Mouse (Mus musculus): ENCODE data around the gene Pmepa1. TPM values are rescaled to one million over a fixed set of nuclear protein-coding genes. Genes with fewer than 3 reads are reported as not detected.
A peak's percentile ranks its signal among the peaks of the same experiment; 100 is the strongest.

The Pmepa1 gene
- polyA plus RNA-seq (2012; fragmentation: generic; extraction: Trizol) = 260 TPM

DNA sequence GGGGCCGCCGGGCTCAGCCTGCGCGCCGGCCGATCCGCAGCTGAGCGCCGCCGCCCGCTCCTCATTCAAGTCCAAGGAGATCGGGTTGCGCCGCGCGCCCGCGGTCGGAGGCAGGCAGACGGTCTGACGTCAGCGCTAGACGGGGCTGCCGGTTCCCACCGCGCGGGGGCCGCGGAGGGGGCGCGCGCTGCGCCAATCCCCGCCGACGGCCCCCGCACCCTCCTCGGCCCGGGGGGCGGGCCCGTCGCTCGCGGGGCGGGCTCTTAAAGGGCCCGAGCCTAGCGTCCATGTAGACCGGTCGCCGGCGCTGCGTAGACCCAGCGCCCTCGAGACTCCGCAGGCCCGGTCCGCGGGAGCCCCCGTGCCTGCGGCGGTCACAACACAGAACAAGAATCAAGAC lies at the start of gene Pmepa1:
Pmepa1 (minus strand) TSS at position 125 of the 400 bp plus-strand sequence.
- H3K79me2 ChIP-seq (ENCODE audit: control insufficient read depth, insufficient read depth) = peaks cover 59% of the 10 kb centered on the region
- peak within 1 kb of the TSS; percentile 89 for H3K4me2 ChIP-seq (ENCODE audit: low read depth)
- TF ChIP-seq POLR2A (IDR thresholded peaks at IDR 0.05; ENCODE audit: insufficient read length, low read depth) (peak; percentile 91), MYOG (IDR thresholded peaks at IDR 0.05; ENCODE audit: control insufficient read depth in 1 of 3, insufficient read depth in 1 of 3, insufficient read length in 2 of 3, low read depth in 2 of 3) (peak in 2 of 3 experiments; percentile 24 to 69), REST (IDR thresholded peaks at IDR 0.05; ENCODE audit: insufficient read depth, insufficient read length) (peak; percentile 39), CEBPB (IDR thresholded peaks at IDR 0.05; ENCODE audit: insufficient read depth, poor library complexity, severe bottlenecking) (no peak), MAX (IDR thresholded peaks at IDR 0.05; ENCODE audit: low read depth) (no peak), POLR2AphosphoS2 (IDR thresholded peaks at IDR 0.05; ENCODE audit: insufficient read length, low read depth) (peak; percentile 95), SRF (IDR thresholded peaks at IDR 0.05; ENCODE audit: control insufficient read depth, insufficient read length, low read depth) (no peak), TCF3 (IDR thresholded peaks at IDR 0.05; ENCODE audit: insufficient read length, low read depth) (peak; percentile 34), TCF12 (IDR thresholded peaks at IDR 0.05; ENCODE audit: insufficient read depth, poor library complexity, severe bottlenecking) (no peak), USF1 (IDR thresholded peaks at IDR 0.05; ENCODE audit: low read depth) (no peak), E2F4 (IDR thresholded peaks at IDR 0.05; ENCODE audit: insufficient read depth) (no peak), MYOD1 (IDR thresholded peaks at IDR 0.05; ENCODE audit: control insufficient read depth in 1 of 3, insufficient read length in 2 of 3, low read depth in 2 of 3) (peak in 1 of 3 experiments; percentile 60)
- peak within 1 kb of the TSS; percentile 87 for H3ac ChIP-seq (ENCODE audit: control insufficient read depth, insufficient read length)
- no peaks in the 10 kb centered on the region for H3K36me3 ChIP-seq (ENCODE audit: control insufficient read depth, insufficient read depth)
- H3K4me3 ChIP-seq = peak within 1 kb of the TSS; percentile 92
- no peaks in the 10 kb centered on the region for H3K27me3 ChIP-seq (ENCODE audit: control insufficient read depth, insufficient read depth, insufficient read length)

DNA sequence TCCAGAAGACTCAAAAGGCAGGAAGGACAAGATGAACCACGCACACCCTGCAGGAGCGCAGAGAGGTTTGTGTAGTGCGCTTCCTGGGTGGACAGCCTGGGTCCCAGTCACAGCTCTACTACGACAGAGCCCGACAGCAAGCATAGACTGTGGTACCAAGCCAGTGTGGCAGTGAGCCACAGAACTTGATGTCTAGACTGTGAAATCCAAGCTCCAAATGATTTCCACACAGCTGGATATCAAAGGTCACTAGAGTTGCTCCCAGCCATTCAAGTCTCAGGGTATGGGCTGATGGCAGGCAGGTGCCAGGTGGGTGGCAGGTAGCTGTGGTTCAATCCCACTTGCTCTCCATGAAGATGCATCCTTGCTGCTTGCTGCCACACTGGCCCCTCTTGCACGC lies 45.4 kb upstream of the Pmepa1 start:
- H3ac ChIP-seq (ENCODE audit: control insufficient read depth, insufficient read length) = no peak overlapping the region
- peak overlapping the region; percentile 24 for H3K4me2 ChIP-seq (ENCODE audit: low read depth)
- TF ChIP-seq TCF3 (IDR thresholded peaks at IDR 0.05; ENCODE audit: insufficient read length, low read depth) = no peak
- TF ChIP-seq POLR2AphosphoS2 (IDR thresholded peaks at IDR 0.05; ENCODE audit: insufficient read length, low read depth) = no peak
- no peak for TF ChIP-seq E2F4 (IDR thresholded peaks at IDR 0.05; ENCODE audit: insufficient read depth)
- TF ChIP-seq POLR2A (IDR thresholded peaks at IDR 0.05; ENCODE audit: insufficient read length, low read depth) = no peak
- no peak for TF ChIP-seq TCF12 (IDR thresholded peaks at IDR 0.05; ENCODE audit: insufficient read depth, poor library complexity, severe bottlenecking)
- no peak for TF ChIP-seq MYOG (IDR thresholded peaks at IDR 0.05; ENCODE audit: control insufficient read depth in 1 of 3, insufficient read depth in 1 of 3, insufficient read length in 2 of 3, low read depth in 2 of 3)
- H3K36me3 ChIP-seq (ENCODE audit: control insufficient read depth, insufficient read depth) = no peaks in the 10 kb centered on the region
- no peaks in the 10 kb centered on the region for H3K79me2 ChIP-seq (ENCODE audit: control insufficient read depth, insufficient read depth)
- H3K4me3 ChIP-seq = no peak overlapping the region
- no peaks in the 10 kb centered on the region for H3K27me3 ChIP-seq (ENCODE audit: control insufficient read depth, insufficient read depth, insufficient read length)

DNA sequence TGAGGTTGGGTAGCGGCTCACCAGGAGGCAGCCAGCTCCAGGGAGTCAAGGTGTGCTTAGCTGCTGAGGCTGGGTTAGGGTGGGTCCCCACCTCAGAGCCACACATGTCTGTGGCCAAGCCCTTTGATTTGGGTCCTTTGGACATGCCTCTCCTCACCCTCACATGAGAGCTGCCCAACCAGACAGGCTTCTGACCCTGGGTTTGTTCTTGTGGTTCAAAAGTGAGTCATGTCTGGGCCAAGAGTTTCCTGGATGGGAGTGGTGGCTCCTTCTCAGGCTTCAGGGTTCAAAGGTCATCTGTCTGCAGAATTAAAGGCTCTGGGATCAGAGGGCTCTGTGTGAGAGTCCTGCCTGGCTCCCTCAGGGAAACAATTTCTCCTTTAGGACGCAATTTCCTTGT lies 44.9 kb upstream of the Pmepa1 start:
- no peaks in the 10 kb centered on the region for H3K36me3 ChIP-seq (ENCODE audit: control insufficient read depth, insufficient read depth)
- no peak overlapping the region for H3K4me3 ChIP-seq
- TF ChIP-seq USF1 (IDR thresholded peaks at IDR 0.05; ENCODE audit: low read depth) (no peak), SRF (IDR thresholded peaks at IDR 0.05; ENCODE audit: control insufficient read depth, insufficient read length, low read depth) (no peak)
- H3K27me3 ChIP-seq (ENCODE audit: control insufficient read depth, insufficient read depth, insufficient read length) = no peaks in the 10 kb centered on the region
- H3K4me2 ChIP-seq (ENCODE audit: low read depth) = peak overlapping the region; percentile 24
- H3K79me2 ChIP-seq (ENCODE audit: control insufficient read depth, insufficient read depth) = no peaks in the 10 kb centered on the region
- no peak overlapping the region for H3ac ChIP-seq (ENCODE audit: control insufficient read depth, insufficient read length)

DNA sequence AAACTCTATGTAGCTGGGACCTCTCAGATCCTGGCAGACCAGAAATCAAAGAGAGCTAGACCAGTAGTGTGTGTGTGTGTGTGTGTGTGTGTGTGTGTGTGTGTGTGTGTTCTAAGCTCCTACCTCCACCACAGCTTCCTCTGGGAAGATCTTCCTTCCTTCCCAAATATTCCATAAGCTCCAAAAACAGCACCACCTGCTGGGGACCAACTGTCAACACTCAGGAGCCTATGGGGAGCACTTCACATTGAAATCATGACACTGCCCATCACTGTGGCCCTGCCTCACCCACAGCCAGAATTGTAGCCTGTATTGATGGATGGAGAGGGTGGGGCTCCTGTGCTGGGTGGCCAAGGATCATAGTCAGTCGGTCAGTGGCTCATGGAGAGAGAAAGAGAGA lies 38.0 kb upstream of the Pmepa1 start:
- TF ChIP-seq CEBPB (IDR thresholded peaks at IDR 0.05; ENCODE audit: insufficient read depth, poor library complexity, severe bottlenecking) (no peak), REST (IDR thresholded peaks at IDR 0.05; ENCODE audit: insufficient read depth, insufficient read length) (no peak), MYOG (IDR thresholded peaks at IDR 0.05; ENCODE audit: control insufficient read depth in 1 of 3, insufficient read depth in 1 of 3, insufficient read length in 2 of 3, low read depth in 2 of 3) (no peak), POLR2A (IDR thresholded peaks at IDR 0.05; ENCODE audit: insufficient read length, low read depth) (no peak), MAX (IDR thresholded peaks at IDR 0.05; ENCODE audit: low read depth) (no peak), POLR2AphosphoS2 (IDR thresholded peaks at IDR 0.05; ENCODE audit: insufficient read length, low read depth) (no peak), TCF3 (IDR thresholded peaks at IDR 0.05; ENCODE audit: insufficient read length, low read depth) (no peak), MYOD1 (IDR thresholded peaks at IDR 0.05; ENCODE audit: control insufficient read depth in 1 of 3, insufficient read length in 2 of 3, low read depth in 2 of 3) (no peak)
- Histone ChIP-seq H3ac (ENCODE audit: control insufficient read depth, insufficient read length) (no peak overlapping the region), H3K36me3 (ENCODE audit: control insufficient read depth, insufficient read depth) (no peaks in the 10 kb centered on the region), H3K4me3 (no peak overlapping the region), H3K79me2 (ENCODE audit: control insufficient read depth, insufficient read depth) (no peaks in the 10 kb centered on the region), H3K27me3 (ENCODE audit: control insufficient read depth, insufficient read depth, insufficient read length) (no peaks in the 10 kb centered on the region), H3K4me2 (ENCODE audit: low read depth) (no peak overlapping the region)

DNA sequence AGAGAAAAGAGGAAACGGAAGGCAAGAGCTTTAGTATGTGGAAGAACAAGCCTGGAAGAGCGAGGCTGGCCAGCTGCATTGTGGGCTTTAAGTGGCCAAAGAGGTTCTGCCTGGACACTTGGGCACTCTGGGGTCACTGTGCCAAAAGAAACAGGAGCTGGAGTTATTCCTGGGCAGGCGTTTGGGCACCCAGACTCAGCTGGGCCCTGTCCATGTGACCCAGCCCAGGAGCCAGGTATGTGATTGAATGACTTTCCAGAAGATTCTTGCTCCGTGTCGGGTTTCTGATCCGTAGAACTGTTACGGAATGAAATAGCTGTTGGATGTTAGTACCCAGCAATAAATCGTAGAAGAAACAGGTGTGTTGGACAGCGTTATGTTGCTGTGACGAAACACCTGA lies 32.2 kb upstream of the Pmepa1 start:
- no peaks in the 10 kb centered on the region for H3K36me3 ChIP-seq (ENCODE audit: control insufficient read depth, insufficient read depth)
- no peaks in the 10 kb centered on the region for H3K27me3 ChIP-seq (ENCODE audit: control insufficient read depth, insufficient read depth, insufficient read length)
- H3ac ChIP-seq (ENCODE audit: control insufficient read depth, insufficient read length) = no peak overlapping the region
- H3K4me3 ChIP-seq = no peak overlapping the region
- no peak overlapping the region for H3K4me2 ChIP-seq (ENCODE audit: low read depth)
- TF ChIP-seq MYOG (IDR thresholded peaks at IDR 0.05; ENCODE audit: control insufficient read depth in 1 of 3, insufficient read depth in 1 of 3, insufficient read length in 2 of 3, low read depth in 2 of 3) (no peak), MYOD1 (IDR thresholded peaks at IDR 0.05; ENCODE audit: control insufficient read depth in 1 of 3, insufficient read length in 2 of 3, low read depth in 2 of 3) (no peak), TCF3 (IDR thresholded peaks at IDR 0.05; ENCODE audit: insufficient read length, low read depth) (no peak), MAX (IDR thresholded peaks at IDR 0.05; ENCODE audit: low read depth) (no peak), CEBPB (IDR thresholded peaks at IDR 0.05; ENCODE audit: insufficient read depth, poor library complexity, severe bottlenecking) (no peak), E2F4 (IDR thresholded peaks at IDR 0.05; ENCODE audit: insufficient read depth) (no peak), POLR2A (IDR thresholded peaks at IDR 0.05; ENCODE audit: insufficient read length, low read depth) (no peak), TCF12 (IDR thresholded peaks at IDR 0.05; ENCODE audit: insufficient read depth, poor library complexity, severe bottlenecking) (no peak), SRF (IDR thresholded peaks at IDR 0.05; ENCODE audit: control insufficient read depth, insufficient read length, low read depth) (no peak), POLR2AphosphoS2 (IDR thresholded peaks at IDR 0.05; ENCODE audit: insufficient read length, low read depth) (no peak), USF1 (IDR thresholded peaks at IDR 0.05; ENCODE audit: low read depth) (no peak), REST (IDR thresholded peaks at IDR 0.05; ENCODE audit: insufficient read depth, insufficient read length) (no peak)
- no peaks in the 10 kb centered on the region for H3K79me2 ChIP-seq (ENCODE audit: control insufficient read depth, insufficient read depth)
